ENCODE assay signal across 11 mouse cellular contexts in genomic region chr3:121489462-121490118, GRCm38 (mm10). TPM values are rescaled to one million over a fixed set of nuclear protein-coding genes. Genes with fewer than 3 reads are reported as not detected.
DNase-seq lines count a peak whose midpoint lies in the region; ATAC-seq and TF ChIP-seq lines count a peak whose summit lies in the region.
"Had no signal": no experiment of that assay in that cellular context is flagged by ENCODE, and none has a peak within 500 bp of the region (broad histone marks: within the 10 kb centered on the region; RNA-seq: fewer than 3 reads in every experiment).

No protein-coding gene starts in this region.

- H3K9me3 ChIP-seq in kidney, embryonic 14.5 days (ENCODE audit: control insufficient read depth, low read length) = no peaks in the 10 kb centered on the region
- no peaks in the 10 kb centered on the region for H3K9me3 ChIP-seq in forebrain, embryonic 16.5 days (ENCODE audit: control insufficient read depth, low read length)
- no peaks in the 10 kb centered on the region for H3K9me3 ChIP-seq in neural tube, embryonic 14.5 days (ENCODE audit: control insufficient read depth, low read length)
- H3K9me3 ChIP-seq: liver, embryonic 13.5 days had no signal

- TF ChIP-seq POLR2A in kidney, adult 2 months (IDR thresholded peaks at IDR 0.05; ENCODE audit: low read depth, low read length) = no peak

- H3K9ac ChIP-seq in kidney, embryonic 14.5 days (ENCODE audit: low read depth, low read length) = no peak overlapping the region
- no peak overlapping the region for H3K9ac ChIP-seq in forebrain, embryonic 16.5 days (replicated peaks; ENCODE audit: low read depth, low read length)
- H3K9ac ChIP-seq in neural tube, embryonic 14.5 days (replicated peaks; ENCODE audit: low read depth, low read length) = no peak overlapping the region
- H3K9ac ChIP-seq: liver, embryonic 13.5 days had no signal

- no peak for ATAC-seq in kidney, embryonic 14.5 days (ENCODE audit: low FRiP score, low TSS enrichment)
- ATAC-seq in forebrain, embryonic 16.5 days = peak; percentile 63; the same call in 1 of the 2 replicates
- 0 out of 2 replicates have a peak, but pooled peaks have one; percentile 22 for ATAC-seq in neural tube, embryonic 14.5 days (ENCODE audit: low read depth)
- ATAC-seq in megakaryocyte-erythroid progenitor cell, adult 5-6 weeks (replicated peaks; ENCODE audit: low FRiP score, low TSS enrichment, poor library complexity, severe bottlenecking) = no peak
- ATAC-seq: Patski had no signal

- intact Hi-C loops in heart, postnatal 25 days (cut with DNase I) = no loop called here

- peak overlapping the region; percentile 79 for H3K27ac ChIP-seq in kidney, adult 2 months (ENCODE audit: insufficient read depth, low read depth, low read length)
- no peak overlapping the region for H3K27ac ChIP-seq in kidney, embryonic 14.5 days (ENCODE audit: low read depth, low read length)
- no peak overlapping the region for H3K27ac ChIP-seq in forebrain, embryonic 16.5 days (ENCODE audit: low read length)
- no peak overlapping the region for H3K27ac ChIP-seq in neural tube, embryonic 14.5 days (ENCODE audit: low read depth, low read length)
- H3K27ac ChIP-seq: liver, embryonic 13.5 days had no signal

- H3K4me1 ChIP-seq in kidney, adult 2 months (ENCODE audit: control insufficient read depth, insufficient read depth, low read length) = peaks cover 18% of the 10 kb centered on the region
- H3K4me1 ChIP-seq in kidney, embryonic 14.5 days (ENCODE audit: control insufficient read depth, insufficient read depth, low read length) = peaks cover 14% of the 10 kb centered on the region
- H3K4me1 ChIP-seq in forebrain, embryonic 16.5 days (replicated peaks; ENCODE audit: control insufficient read depth, insufficient read depth, low read length) = peaks cover 21% of the 10 kb centered on the region
- H3K4me1 ChIP-seq in neural tube, embryonic 14.5 days (ENCODE audit: control insufficient read depth, insufficient read depth, low read length) = no peaks in the 10 kb centered on the region

- H3K36me3 ChIP-seq in kidney, adult 2 months (ENCODE audit: control insufficient read depth, insufficient read depth, low read length) = no peaks in the 10 kb centered on the region
- no peaks in the 10 kb centered on the region for H3K36me3 ChIP-seq in kidney, embryonic 14.5 days (ENCODE audit: control insufficient read depth, insufficient read depth, low read length)
- H3K36me3 ChIP-seq in forebrain, embryonic 16.5 days (ENCODE audit: control insufficient read depth, insufficient read depth) = no peaks in the 10 kb centered on the region
- H3K36me3 ChIP-seq in neural tube, embryonic 14.5 days (ENCODE audit: control insufficient read depth, insufficient read depth, low read length) = no peaks in the 10 kb centered on the region
- H3K36me3 ChIP-seq: liver, embryonic 13.5 days had no signal

- WGBS in kidney, adult 2 months = 66% methylated on average over 12 of the region's 12 CpGs
- WGBS in kidney, embryonic 14.5 days = 71% methylated on average over 12 of the region's 12 CpGs
- WGBS in forebrain, embryonic 16.5 days = 21% methylated on average over 12 of the region's 12 CpGs
- 51% methylated on average over 12 of the region's 12 CpGs for WGBS in neural tube, embryonic 14.5 days

- DNase-seq in kidney, adult 2 months = peak; percentile 48
- peak; percentile 10 to 42 for DNase-seq in left cerebral cortex, adult 18-20 months (ENCODE audit: low spot score in 2 of 2)
- DNase-seq in spleen, postnatal 4 days (ENCODE audit: low spot score in 2 of 2) = no peak
- no peak for DNase-seq in heart, postnatal 25 days (ENCODE audit: low spot score)
- DNase-seq: liver, embryonic 13.5 days had no signal

- H3K4me2 ChIP-seq in kidney, embryonic 14.5 days (replicated peaks; ENCODE audit: low read depth, low read length) = no peak overlapping the region
- H3K4me2 ChIP-seq in forebrain, embryonic 16.5 days (ENCODE audit: low read length) = peak overlapping the region; percentile 3; the same call in 1 of the 2 replicates
- no peak overlapping the region for H3K4me2 ChIP-seq in neural tube, embryonic 14.5 days (ENCODE audit: low read depth, low read length)
- H3K4me2 ChIP-seq: liver, embryonic 13.5 days had no signal

- TF ChIP-seq CTCF in kidney, adult 2 months (conservative IDR thresholded peaks at IDR 0.05; ENCODE audit: insufficient read depth, insufficient read length, low read depth, low read length) = no peak

- H3K27me3 ChIP-seq in kidney, adult 2 months (replicated peaks; ENCODE audit: control insufficient read depth, insufficient read depth, low read length) = no peaks in the 10 kb centered on the region
- no peaks in the 10 kb centered on the region for H3K27me3 ChIP-seq in kidney, embryonic 14.5 days (ENCODE audit: control insufficient read depth, insufficient read depth, low read length)
- no peaks in the 10 kb centered on the region for H3K27me3 ChIP-seq in forebrain, embryonic 16.5 days (replicated peaks; ENCODE audit: control insufficient read depth, insufficient read depth, low read length)
- H3K27me3 ChIP-seq in neural tube, embryonic 14.5 days (ENCODE audit: control insufficient read depth, insufficient read depth, low read length) = no peaks in the 10 kb centered on the region
- H3K27me3 ChIP-seq: liver, embryonic 13.5 days; Patski had no signal

- H3K4me3 ChIP-seq in kidney, adult 2 months (ENCODE audit: insufficient read depth, low read depth, low read length) = no peak overlapping the region
- no peak overlapping the region for H3K4me3 ChIP-seq in kidney, embryonic 14.5 days (ENCODE audit: low read length)
- H3K4me3 ChIP-seq in forebrain, embryonic 16.5 days (replicated peaks; ENCODE audit: low read length) = no peak overlapping the region
- H3K4me3 ChIP-seq in neural tube, embryonic 14.5 days (ENCODE audit: low read depth, low read length) = no peak overlapping the region
- H3K4me3 ChIP-seq: erythroblast, embryonic 14.5 days; liver, embryonic 13.5 days had no signal

RNA-seq across cellular contexts. Expression of gene Slc44a3, which starts 42.6 kb away (rescaled TPM):
- polyA plus RNA-seq in kidney, adult 2 months (2012; rRNA removed) = 9.7 and 11.4 TPM in 2 replicates
- 5.6 and 9.0 TPM in 2 replicates for polyA plus RNA-seq in kidney, embryonic 14.5 days (2014; fragmentation: Nextera tagmentation; extraction: Ambion mirVana)
- polyA plus RNA-seq in forebrain, embryonic 16.5 days (2015; fragmentation: Nextera tagmentation; extraction: Ambion mirVana) = 0.37 and 0.98 TPM in 2 replicates
- total RNA-seq in left cerebral cortex, adult 18-20 months (2021) = not detected
- polyA plus RNA-seq in neural tube, embryonic 14.5 days (2014; fragmentation: Nextera tagmentation; extraction: Ambion mirVana) = 0.85 and 1.5 TPM in 2 replicates
- not detected in 2 replicates for total RNA-seq in megakaryocyte-erythroid progenitor cell, adult 5-6 weeks (2014; fragmentation: Nextera tagmentation)
- total RNA-seq in megakaryocyte-erythroid progenitor cell, adult 5-6 weeks (2017) = 3.1 TPM in 1 of 2 replicates, not detected in the other
- not detected for total RNA-seq in heart, postnatal 25 days (2021)
- polyA plus RNA-seq: erythroblast, embryonic 14.5 days had no signal

Comparison
In these comparisons a context has a peak if more than half of its experiments do, and no peak if none do; other contexts are left out.
1. DNase-seq: peak in kidney, adult 2 months (single experiment) and left cerebral cortex, adult 18-20 months (2 of 2); none in spleen, postnatal 4 days (0 of 2) and heart, postnatal 25 days (single experiment).
2. ATAC-seq: peak in forebrain, embryonic 16.5 days (single experiment) and neural tube, embryonic 14.5 days (single experiment); none in kidney, embryonic 14.5 days (single experiment) and megakaryocyte-erythroid progenitor cell, adult 5-6 weeks (single experiment).